Mouse (Mus musculus) bone marrow, adult 2 months (tissue): ENCODE data around the gene Agrp. TPM values are rescaled to one million over a fixed set of nuclear protein-coding genes. Genes with fewer than 3 reads are reported as not detected.
"Not testable (repeated sequence)": the region's sequence is repeated elsewhere in the genome, so short reads cannot be mapped to it uniquely, and the experiment has no call there.

ENCODE experiments used
- H3K27ac ChIP-seq: fragments of 200-500 bp; 2 replicates; pipeline ENCODE4 v1.5.1; 2012; ENCODE audit warnings: low read depth, mild to moderate bottlenecking, control low read depth, inconsistent platforms, low read length; ENCODE audit not compliant: control insufficient read depth, poor library complexity, insufficient read depth
- H3K4me1 ChIP-seq: fragments of 200-500 bp; 2 replicates; pipeline ENCODE4 v1.6.1; 2011; ENCODE audit warnings: low read length; ENCODE audit not compliant: control insufficient read depth, insufficient read depth
- H3K4me3 ChIP-seq: fragments of 200-500 bp; replicated peaks from 2 replicates; pipeline ENCODE3; 2011; ENCODE audit warnings: mild to moderate bottlenecking, low read depth, low read length, control low read depth; ENCODE audit not compliant: control insufficient read depth
- CTCF ChIP-seq: fragments of 200-500 bp; IDR thresholded peaks from 2 replicates; pipeline ENCODE4 v1.5.1; 2011; ENCODE audit warnings: low read length, control low read depth; ENCODE audit not compliant: control insufficient read depth, insufficient read depth
- POLR2A ChIP-seq: fragments of 200-500 bp; IDR thresholded peaks from 2 replicates; pipeline ENCODE4 v1.6.1; 2011; ENCODE audit warnings: low read depth, mild to moderate bottlenecking, control low read depth, low read length, borderline replicate concordance; ENCODE audit not compliant: control insufficient read depth
- WGBS: fragments of 180-500 bp; shearing (Covaris S2); methylation state at CpG from one replicate; pipeline ENCODE4 v1.1.7; 2018; 5-methylcytosine and 5-hydroxymethylcytosine counted together
- polyA plus RNA-seq: library from polyadenylated mRNA; stranded (reverse); fragments of >200 nt; gene quantifications from 2 replicates; pipeline ENCODE4 v1.2.4, GENCODE M21; 2011; ENCODE audit warnings: low replicate concordance; ENCODE audit not compliant: missing spikeins, insufficient read depth, insufficient read length

Gene Agrp
- polyA plus RNA-seq, 1 experiment, result not detected

DNA sequence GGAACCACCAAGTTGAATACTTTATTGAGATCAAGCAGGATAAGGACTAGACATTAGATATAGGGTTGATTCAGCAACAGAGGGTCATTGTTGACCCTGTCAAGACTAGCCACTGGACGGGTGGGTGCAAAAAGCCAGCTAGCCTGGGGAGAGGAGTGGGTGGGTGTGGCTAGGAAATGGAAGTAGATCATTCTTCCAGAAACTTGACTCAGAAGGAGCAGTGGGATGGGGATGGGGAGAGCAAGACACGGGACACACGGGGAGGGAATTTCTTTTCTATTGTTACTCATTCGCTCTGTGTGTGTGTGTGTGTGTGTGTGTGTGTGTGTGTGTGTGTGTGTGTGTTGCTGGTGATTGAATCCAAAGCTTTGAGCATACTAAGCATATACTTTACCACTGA lies 27.4 kb downstream of the Agrp start:
- Histone ChIP-seq H3K27ac (peak overlapping the region; percentile 50; the same call in 1 of the 2 replicates), H3K4me3 (no peak overlapping the region), H3K4me1 (peaks cover 16% of the 10 kb centered on the region)
- TF ChIP-seq CTCF (no peak), POLR2A (no peak)
- 15% methylated on average over 4 of the region's 4 CpGs for WGBS

DNA sequence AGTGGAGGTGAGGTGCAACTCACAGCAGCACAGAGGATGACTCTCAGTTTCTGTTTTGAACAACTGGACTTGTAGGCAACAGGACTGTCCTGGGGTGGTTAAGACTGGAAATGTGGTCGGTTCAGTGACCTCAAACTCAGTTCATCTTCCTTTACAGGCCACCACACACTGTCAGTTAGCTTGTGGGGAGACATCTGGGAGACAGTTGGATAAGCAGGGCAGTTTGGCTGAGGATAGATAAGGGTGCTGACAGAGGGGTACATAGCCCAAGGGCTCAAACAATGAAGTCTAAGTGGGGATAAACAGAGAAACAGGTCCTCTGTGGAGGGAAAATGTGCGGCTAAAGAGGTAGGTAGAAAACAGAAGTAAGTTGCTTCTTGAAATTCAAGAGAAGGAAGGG lies 27.8 kb downstream of the Agrp start:
- TF ChIP-seq POLR2A (no peak), CTCF (no peak)
- Histone ChIP-seq H3K4me3 (no peak overlapping the region), H3K4me1 (peaks cover 16% of the 10 kb centered on the region), H3K27ac (peak overlapping the region; percentile 3; the same call in 1 of the 2 replicates)
- 0% methylated on average over 2 of the region's 2 CpGs for WGBS

DNA sequence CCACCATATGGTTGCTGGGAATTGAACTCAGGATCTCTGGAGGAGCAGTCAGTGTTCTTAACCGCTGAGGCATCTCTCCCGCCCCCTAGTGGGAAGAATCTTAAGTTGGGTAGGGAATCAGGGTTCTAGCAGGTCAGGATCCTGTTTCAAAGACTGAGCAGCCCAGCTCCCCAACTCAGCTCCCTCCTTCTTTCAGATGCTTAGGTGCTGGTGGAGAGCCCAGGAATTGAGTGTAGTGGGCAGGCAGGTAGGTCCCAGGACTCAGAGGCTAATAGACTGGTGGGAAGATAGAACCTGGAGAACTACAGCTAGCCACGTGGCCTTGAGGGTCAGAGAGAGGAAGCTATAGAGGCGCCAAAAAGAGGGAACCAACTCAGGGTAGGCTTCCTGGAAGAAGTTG lies 29.5 kb downstream of the Agrp start:
- TF ChIP-seq CTCF, result peak; percentile 41; the same call in 1 of the 2 replicates
- no peak for TF ChIP-seq POLR2A
- H3K4me1 ChIP-seq, result peaks cover 16% of the 10 kb centered on the region
- H3K4me3 ChIP-seq, result no peak overlapping the region
- WGBS, result 0% methylated on average over 4 of the region's 4 CpGs
- H3K27ac ChIP-seq, result peak overlapping the region; percentile 42; the same call in 1 of the 2 replicates

DNA sequence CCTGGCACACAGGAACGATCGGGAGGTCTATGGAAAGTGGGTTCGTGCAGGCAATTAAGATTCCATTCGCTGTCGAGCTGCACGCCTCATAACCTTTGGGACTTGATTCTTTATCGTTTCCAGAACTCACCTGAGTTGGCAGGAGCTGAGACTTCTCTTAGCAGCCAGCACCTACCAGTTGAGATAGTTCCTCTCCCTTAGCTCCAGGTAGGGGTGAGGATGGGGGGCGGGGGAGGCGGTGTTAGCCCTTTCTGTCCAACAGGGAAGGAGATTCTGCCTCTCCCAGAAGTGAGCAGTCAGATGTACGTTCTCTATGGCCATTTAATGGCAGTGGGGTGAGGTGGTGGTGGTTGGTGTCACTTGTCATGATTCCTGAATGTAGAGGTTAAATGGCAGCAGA lies 30.1 kb downstream of the Agrp start:
- no peak for TF ChIP-seq POLR2A
- no peak for TF ChIP-seq CTCF
- 5% methylated on average over 10 of the region's 10 CpGs for WGBS
- Histone ChIP-seq H3K4me3 (peak overlapping the region; percentile 83), H3K27ac (peak overlapping the region; percentile 54), H3K4me1 (peaks cover 16% of the 10 kb centered on the region)

DNA sequence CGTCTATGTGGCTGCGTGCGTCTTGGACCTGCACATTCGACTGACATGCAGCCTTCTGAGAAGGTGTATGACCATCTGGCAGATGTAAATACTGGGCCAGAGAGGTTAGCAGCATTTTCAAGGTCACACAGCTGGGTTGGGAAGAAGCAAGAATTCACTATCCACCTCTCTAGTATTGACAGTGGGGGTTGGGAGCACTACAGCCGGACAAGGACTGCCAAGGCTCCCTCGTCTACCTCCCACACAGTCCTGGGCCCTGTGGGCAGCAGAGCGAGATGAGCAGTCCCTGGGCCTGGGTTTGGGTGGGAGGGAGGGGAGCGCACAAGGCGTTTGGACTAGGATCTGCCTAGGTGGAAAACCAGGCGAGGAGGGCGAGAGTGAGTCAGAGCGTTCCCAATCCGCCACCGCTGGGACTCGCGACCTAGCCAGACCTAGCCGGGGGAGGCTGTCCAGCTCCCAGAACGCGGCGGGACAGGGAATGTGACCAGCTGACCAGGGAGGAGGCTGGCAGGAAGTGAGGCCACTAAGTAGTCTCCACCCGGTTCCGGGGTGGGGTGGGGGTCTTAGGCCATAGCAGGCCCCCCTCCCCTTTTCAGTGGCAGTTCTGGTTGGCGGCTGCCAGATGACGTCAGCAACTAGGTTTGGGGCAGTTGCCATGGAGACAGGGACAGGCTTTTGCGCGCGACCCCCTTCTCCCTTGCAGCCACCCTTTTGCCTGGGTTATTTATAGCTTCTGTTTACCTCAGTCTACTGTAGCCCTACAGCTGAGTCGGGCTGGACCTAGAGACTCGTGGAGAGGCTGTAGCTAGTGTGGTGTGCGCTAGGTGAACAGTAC lies 30.8 kb downstream of the Agrp start:
- peaks cover 16% of the 10 kb centered on the region for H3K4me1 ChIP-seq

DNA sequence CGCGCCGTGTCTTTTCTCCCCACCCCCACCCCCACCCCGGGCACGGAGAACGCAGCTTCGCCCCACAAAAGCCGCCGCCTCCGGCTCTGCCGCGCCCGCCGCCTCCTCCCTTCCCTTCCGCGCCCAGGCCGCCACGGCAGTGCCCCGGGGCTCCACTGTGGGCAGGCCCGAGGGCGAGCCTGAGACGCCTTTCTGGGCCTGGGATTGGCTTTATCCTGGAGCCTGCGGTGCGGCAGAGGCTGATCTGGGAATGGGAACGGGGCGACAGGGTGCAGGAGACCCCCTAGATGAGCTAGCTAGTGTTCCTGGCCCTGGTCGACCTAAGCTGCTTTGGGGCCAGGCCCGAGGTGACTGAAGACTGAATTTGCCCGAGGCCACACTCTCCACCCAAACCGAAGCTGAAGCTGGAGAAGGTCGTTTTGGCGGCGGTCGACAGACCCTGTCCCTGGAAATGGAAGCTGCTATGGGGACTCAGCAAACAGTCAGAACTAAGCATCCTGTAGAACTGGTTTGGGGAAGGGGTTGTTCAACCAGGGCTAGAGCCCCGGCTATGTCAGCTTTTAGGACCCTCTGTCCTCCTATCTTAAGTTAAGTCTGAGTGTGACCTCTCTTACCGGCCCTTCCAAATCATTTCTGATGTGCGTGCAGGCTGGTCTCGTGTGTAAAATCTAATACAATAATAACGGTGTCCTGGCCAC lies 31.6 kb downstream of the Agrp start:
- TF ChIP-seq POLR2A (no peak), CTCF (no peak)
- under 1% methylated on average over 39 of the region's 39 CpGs for WGBS
- peaks cover 16% of the 10 kb centered on the region for H3K4me1 ChIP-seq
- peak overlapping the region; percentile 83 for H3K4me3 ChIP-seq
- H3K27ac ChIP-seq, result peak overlapping the region; percentile 88

More for the DNA sequence above, 30.8 kb downstream of the Agrp start:
- H3K4me3 ChIP-seq, result peak overlapping the region; percentile 83
- 1% methylated on average over 30 of the region's 30 CpGs for WGBS
- TF ChIP-seq CTCF, result no peak
- TF ChIP-seq POLR2A, result peak; percentile 30; the same call in 1 of the 2 replicates
- peak overlapping the region; percentile 88 for H3K27ac ChIP-seq

DNA sequence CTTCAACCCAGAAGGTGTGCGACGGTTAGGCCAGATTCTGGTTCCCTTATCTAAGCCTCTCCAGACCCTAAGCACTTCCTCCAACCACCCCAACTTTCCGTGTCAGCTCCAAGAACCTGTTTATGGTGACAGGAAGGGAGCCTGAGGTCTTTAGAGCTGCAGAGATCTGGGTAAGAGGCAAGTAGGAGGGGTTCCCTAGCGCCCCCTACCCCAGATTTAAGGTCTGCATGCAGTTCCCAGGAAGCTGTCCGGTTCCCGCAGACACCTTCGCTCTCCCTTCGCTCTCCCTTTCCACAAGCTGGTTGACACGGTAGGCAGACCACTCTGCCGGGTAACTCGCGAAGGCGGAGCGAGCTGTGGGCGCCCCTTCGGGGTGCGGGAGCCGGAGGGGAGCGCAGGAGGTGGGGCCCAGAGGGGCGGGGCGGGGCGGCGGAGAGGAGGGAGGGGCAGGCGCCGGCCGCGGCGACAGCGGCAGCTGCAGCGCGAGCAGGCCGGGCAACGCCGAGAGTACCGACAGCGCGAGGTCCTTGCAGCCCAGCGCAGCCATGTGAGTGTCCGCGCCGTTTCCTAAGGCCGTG lies 32.3 kb downstream of the Agrp start, which contains the start of gene Ripor1:
Gene Ripor1 (plus strand): TSS at position 452 of the 578 bp plus-strand sequence.
- WGBS, result under 1% methylated on average over 36 of the region's 42 CpGs
- Histone ChIP-seq H3K4me1 (peaks cover 16% of the 10 kb centered on the region), H3K27ac (peak within 1 kb of the TSS; percentile 88), H3K4me3 (peak within 1 kb of the TSS; percentile 83)
- TF ChIP-seq POLR2A (peak; percentile 80; the same call in 1 of the 2 replicates), CTCF (no peak)

DNA sequence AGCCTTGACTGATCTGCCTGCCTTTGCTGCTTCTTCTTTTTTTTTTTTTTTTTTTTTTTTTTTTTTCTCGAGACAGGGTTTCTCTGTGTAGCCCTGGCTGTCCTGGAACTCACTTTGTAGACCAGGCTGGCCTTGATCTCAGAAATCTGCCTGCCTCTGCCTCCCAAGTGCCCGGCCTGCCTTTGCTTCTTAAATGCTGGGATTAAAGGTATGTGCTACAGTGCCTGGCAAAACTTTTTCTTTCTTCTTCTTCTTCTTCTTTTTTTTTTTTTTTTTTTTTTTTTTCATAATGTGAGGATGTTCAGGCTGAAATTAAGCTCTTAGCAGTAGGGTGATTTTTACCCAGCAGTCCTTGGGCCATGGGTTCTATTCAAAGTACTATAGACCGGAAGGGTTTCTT lies 34.7 kb downstream of the Agrp start:
- 47% methylated on average over 3 of the region's 3 CpGs for WGBS
- H3K4me1 ChIP-seq, H3K27ac ChIP-seq, H3K4me3 ChIP-seq: not testable (repeated sequence)
